Mouse (Mus musculus): ENCODE measurements around the gene Ephb1. TPM values are rescaled to one million over a fixed set of nuclear protein-coding genes. Genes with fewer than 3 reads are reported as not detected.

The Ephb1 gene
- polyA plus RNA-seq, 1 experiment = 2.7 TPM

- TF ChIP-seq POLR2A (IDR thresholded peaks at IDR 0.05; ENCODE audit: low read depth, low read length) (no peak), CTCF (conservative IDR thresholded peaks at IDR 0.05; ENCODE audit: insufficient read depth, insufficient read length, low read depth, low read length) (no peak)
- Histone ChIP-seq H3K4me1 (ENCODE audit: control insufficient read depth, insufficient read depth, low read length) (no peaks in the 10 kb centered on the region), H3K36me3 (ENCODE audit: control insufficient read depth, insufficient read depth, low read length) (no peaks in the 10 kb centered on the region), H3K27ac (ENCODE audit: insufficient read depth, low read depth, low read length) (no peak overlapping the region), H3K4me3 (ENCODE audit: insufficient read depth, low read depth, low read length) (no peak overlapping the region), H3K27me3 (replicated peaks; ENCODE audit: control insufficient read depth, insufficient read depth, low read length) (no peaks in the 10 kb centered on the region)
- WGBS = 93% methylated on average over 16 of the region's 16 CpGs
- DNase-seq = no peak
These were observed 24.0 kb downstream of the Ephb1 start for GRCm38 (mm10) chr9:102330266-102331060.

GRCm38 (mm10) chr9:102327625-102328150, 26.8 kb downstream of the Ephb1 start:
- no peak for DNase-seq
- H3K4me1 ChIP-seq (ENCODE audit: control insufficient read depth, insufficient read depth, low read length) = no peaks in the 10 kb centered on the region
- H3K27ac ChIP-seq (ENCODE audit: insufficient read depth, low read depth, low read length) = no peak overlapping the region
- no peak overlapping the region for H3K4me3 ChIP-seq (ENCODE audit: insufficient read depth, low read depth, low read length)
- TF ChIP-seq POLR2A (IDR thresholded peaks at IDR 0.05; ENCODE audit: low read depth, low read length) (no peak), CTCF (conservative IDR thresholded peaks at IDR 0.05; ENCODE audit: insufficient read depth, insufficient read length, low read depth, low read length) (no peak)
- no peaks in the 10 kb centered on the region for H3K27me3 ChIP-seq (replicated peaks; ENCODE audit: control insufficient read depth, insufficient read depth, low read length)
- no peaks in the 10 kb centered on the region for H3K36me3 ChIP-seq (ENCODE audit: control insufficient read depth, insufficient read depth, low read length)
- WGBS = 82% methylated on average over 4 of the region's 4 CpGs

GRCm38 (mm10) chr9:102315436-102315835, 39.1 kb downstream of the Ephb1 start:
- no peaks in the 10 kb centered on the region for H3K4me1 ChIP-seq (ENCODE audit: control insufficient read depth, insufficient read depth, low read length)
- 79% methylated on average over 6 of the region's 6 CpGs for WGBS
- no peaks in the 10 kb centered on the region for H3K36me3 ChIP-seq (ENCODE audit: control insufficient read depth, insufficient read depth, low read length)
- no peak for TF ChIP-seq POLR2A (IDR thresholded peaks at IDR 0.05; ENCODE audit: low read depth, low read length)
- TF ChIP-seq CTCF (conservative IDR thresholded peaks at IDR 0.05; ENCODE audit: insufficient read depth, insufficient read length, low read depth, low read length) = no peak
- DNase-seq = no peak
- no peak overlapping the region for H3K4me3 ChIP-seq (ENCODE audit: insufficient read depth, low read depth, low read length)
- H3K27ac ChIP-seq (ENCODE audit: insufficient read depth, low read depth, low read length) = no peak overlapping the region
- H3K27me3 ChIP-seq (replicated peaks; ENCODE audit: control insufficient read depth, insufficient read depth, low read length) = no peaks in the 10 kb centered on the region

GRCm38 (mm10) chr9:102314795-102315194, 39.7 kb downstream of the Ephb1 start:
- no peak for TF ChIP-seq CTCF (conservative IDR thresholded peaks at IDR 0.05; ENCODE audit: insufficient read depth, insufficient read length, low read depth, low read length)
- TF ChIP-seq POLR2A (IDR thresholded peaks at IDR 0.05; ENCODE audit: low read depth, low read length) = no peak

GRCm38 (mm10) chr9:102310431-102310830, 44.1 kb downstream of the Ephb1 start:
- no peaks in the 10 kb centered on the region for H3K36me3 ChIP-seq (ENCODE audit: control insufficient read depth, insufficient read depth, low read length)
- no peaks in the 10 kb centered on the region for H3K27me3 ChIP-seq (replicated peaks; ENCODE audit: control insufficient read depth, insufficient read depth, low read length)
- no peaks in the 10 kb centered on the region for H3K4me1 ChIP-seq (ENCODE audit: control insufficient read depth, insufficient read depth, low read length)
- no peak for TF ChIP-seq POLR2A (IDR thresholded peaks at IDR 0.05; ENCODE audit: low read depth, low read length)
- no peak for TF ChIP-seq CTCF (conservative IDR thresholded peaks at IDR 0.05; ENCODE audit: insufficient read depth, insufficient read length, low read depth, low read length)
- peak; percentile 65 for DNase-seq
- 46% methylated on average over 3 of the region's 3 CpGs for WGBS
- H3K27ac ChIP-seq (ENCODE audit: insufficient read depth, low read depth, low read length) = peak overlapping the region; percentile 39; the same call in 1 of the 2 replicates
- no peak overlapping the region for H3K4me3 ChIP-seq (ENCODE audit: insufficient read depth, low read depth, low read length)

More at GRCm38 (mm10) chr9:102314795-102315194, 39.7 kb downstream of the Ephb1 start:
- no peak overlapping the region for H3K4me3 ChIP-seq (ENCODE audit: insufficient read depth, low read depth, low read length)
- no peak overlapping the region for H3K27ac ChIP-seq (ENCODE audit: insufficient read depth, low read depth, low read length)
- WGBS = 100% methylated on average over 1 of the region's 1 CpGs
- no peaks in the 10 kb centered on the region for H3K4me1 ChIP-seq (ENCODE audit: control insufficient read depth, insufficient read depth, low read length)
- no peaks in the 10 kb centered on the region for H3K27me3 ChIP-seq (replicated peaks; ENCODE audit: control insufficient read depth, insufficient read depth, low read length)
- H3K36me3 ChIP-seq (ENCODE audit: control insufficient read depth, insufficient read depth, low read length) = no peaks in the 10 kb centered on the region
- no peak for DNase-seq

- Histone ChIP-seq H3K4me3 (ENCODE audit: insufficient read depth, low read depth, low read length) (no peak overlapping the region), H3K27ac (ENCODE audit: insufficient read depth, low read depth, low read length) (no peak overlapping the region), H3K36me3 (ENCODE audit: control insufficient read depth, insufficient read depth, low read length) (no peaks in the 10 kb centered on the region), H3K4me1 (ENCODE audit: control insufficient read depth, insufficient read depth, low read length) (no peaks in the 10 kb centered on the region), H3K27me3 (replicated peaks; ENCODE audit: control insufficient read depth, insufficient read depth, low read length) (no peaks in the 10 kb centered on the region)
- no peak for TF ChIP-seq CTCF (conservative IDR thresholded peaks at IDR 0.05; ENCODE audit: insufficient read depth, insufficient read length, low read depth, low read length)
- TF ChIP-seq POLR2A (IDR thresholded peaks at IDR 0.05; ENCODE audit: low read depth, low read length) = no peak
- WGBS = 90% methylated on average over 7 of the region's 7 CpGs
- no peak for DNase-seq
These were observed 45.2 kb downstream of the Ephb1 start for GRCm38 (mm10) chr9:102309278-102309677.

- H3K36me3 ChIP-seq (ENCODE audit: control insufficient read depth, insufficient read depth, low read length) = no peaks in the 10 kb centered on the region
- H3K27me3 ChIP-seq (replicated peaks; ENCODE audit: control insufficient read depth, insufficient read depth, low read length) = no peaks in the 10 kb centered on the region
- no peak for TF ChIP-seq POLR2A (IDR thresholded peaks at IDR 0.05; ENCODE audit: low read depth, low read length)
- no peak for TF ChIP-seq CTCF (conservative IDR thresholded peaks at IDR 0.05; ENCODE audit: insufficient read depth, insufficient read length, low read depth, low read length)
- H3K4me3 ChIP-seq (ENCODE audit: insufficient read depth, low read depth, low read length) = no peak overlapping the region
- 49% methylated on average over 4 of the region's 4 CpGs for WGBS
- peak overlapping the region; percentile 56 for H3K27ac ChIP-seq (ENCODE audit: insufficient read depth, low read depth, low read length)
- H3K4me1 ChIP-seq (ENCODE audit: control insufficient read depth, insufficient read depth, low read length) = no peaks in the 10 kb centered on the region
- DNase-seq = peak; percentile 1
These were observed 46.8 kb downstream of the Ephb1 start for GRCm38 (mm10) chr9:102307656-102308055.
